Mouse (Mus musculus): ENCODE measurements at regions not wholly inside any gene's neighbourhood (a gene's known extent, or its start where the extent isn't known, plus 50 kb on each side); places are given as distances from the start of the nearest gene placed in this dataset.

DNA sequence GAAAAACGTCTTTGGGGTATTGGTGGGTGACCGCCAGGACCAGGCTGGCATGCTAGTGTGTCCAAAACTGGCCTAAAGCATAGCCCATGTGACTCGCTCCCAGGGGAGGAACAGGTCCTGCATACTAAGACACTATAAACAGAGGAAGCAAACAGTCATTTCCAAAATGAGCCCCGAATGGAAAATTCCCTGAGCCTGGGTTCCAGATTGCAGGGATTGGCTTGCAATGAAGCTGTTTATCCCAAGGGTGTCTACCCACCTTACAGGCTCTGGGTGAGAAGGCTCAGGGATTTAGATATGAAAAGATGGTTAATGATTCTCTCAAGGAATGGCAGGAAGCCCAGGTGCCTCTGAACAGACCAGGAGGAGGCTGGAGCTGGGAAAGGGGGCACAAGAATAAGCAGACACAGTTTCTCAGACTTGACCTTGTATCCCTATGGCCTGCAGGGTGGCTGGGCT lies 58.2 kb upstream of the Dock1 start:
- Histone ChIP-seq H3K27ac (ENCODE audit: control insufficient read depth, insufficient read depth, low read length) (no peak overlapping the region), H3K36me3 (ENCODE audit: control insufficient read depth, insufficient read depth, low read length) (no peaks in the 10 kb centered on the region), H3K4me1 (replicated peaks; ENCODE audit: control insufficient read depth, insufficient read depth, low read length) (no peaks in the 10 kb centered on the region), H3K27me3 (ENCODE audit: control insufficient read depth, insufficient read depth, low read length) (no peaks in the 10 kb centered on the region), H3K4me3 (ENCODE audit: control insufficient read depth, insufficient read depth, low read length) (no peak overlapping the region)
- no peak for DNase-seq
- 89% methylated on average over 4 of the region's 4 CpGs for WGBS
- TF ChIP-seq POLR2A (IDR thresholded peaks at IDR 0.05; ENCODE audit: control insufficient read depth, extremely low read depth, insufficient read depth, low read length, poor library complexity): no peak
- no peak for TF ChIP-seq CTCF (IDR thresholded peaks at IDR 0.05; ENCODE audit: borderline replicate concordance, control insufficient read depth, extremely low read depth, insufficient read depth, low read length, poor library complexity)

GRCm38 (mm10) chr7:134619220-134619975 lies 51.1 kb upstream of the Dock1 start:
- Histone ChIP-seq H3K27ac (ENCODE audit: control insufficient read depth, insufficient read depth, low read length) (no peak overlapping the region), H3K4me1 (replicated peaks; ENCODE audit: control insufficient read depth, insufficient read depth, low read length) (no peaks in the 10 kb centered on the region), H3K4me3 (ENCODE audit: control insufficient read depth, insufficient read depth, low read length) (no peak overlapping the region), H3K27me3 (ENCODE audit: control insufficient read depth, insufficient read depth, low read length) (no peaks in the 10 kb centered on the region), H3K36me3 (ENCODE audit: control insufficient read depth, insufficient read depth, low read length) (no peaks in the 10 kb centered on the region)
- DNase-seq: no peak
- WGBS: 55% methylated on average over 2 of the region's 2 CpGs
- TF ChIP-seq POLR2A (IDR thresholded peaks at IDR 0.05; ENCODE audit: control insufficient read depth, extremely low read depth, insufficient read depth, low read length, poor library complexity) (no peak), CTCF (IDR thresholded peaks at IDR 0.05; ENCODE audit: borderline replicate concordance, control insufficient read depth, extremely low read depth, insufficient read depth, low read length, poor library complexity) (no peak)

- no peaks in the 10 kb centered on the region for H3K4me1 ChIP-seq (replicated peaks; ENCODE audit: control insufficient read depth, insufficient read depth, low read length)
- 91% methylated on average over 5 of the region's 5 CpGs for WGBS
- no peak overlapping the region for H3K27ac ChIP-seq (ENCODE audit: control insufficient read depth, insufficient read depth, low read length)
- H3K36me3 ChIP-seq (ENCODE audit: control insufficient read depth, insufficient read depth, low read length): no peaks in the 10 kb centered on the region
- H3K4me3 ChIP-seq (ENCODE audit: control insufficient read depth, insufficient read depth, low read length): no peak overlapping the region
- DNase-seq: no peak
- no peaks in the 10 kb centered on the region for H3K27me3 ChIP-seq (ENCODE audit: control insufficient read depth, insufficient read depth, low read length)
- no peak for TF ChIP-seq POLR2A (IDR thresholded peaks at IDR 0.05; ENCODE audit: control insufficient read depth, extremely low read depth, insufficient read depth, low read length, poor library complexity)
Observed at GRCm38 (mm10) chr7:134620006-134620405, 50.4 kb upstream of the Dock1 start.
